Mouse (Mus musculus) MEL (cell line): Measurements from ENCODE around the gene Cd82. TPM values are rescaled to one million over a fixed set of nuclear protein-coding genes. Genes with fewer than 3 reads are reported as not detected.

Source experiments
- DNase-seq: peaks from one replicate; pipeline ENCODE4 v3.0.0; 2011; ENCODE audit warnings: low read depth, low spot score
- H3K27ac ChIP-seq: 2 replicates; pipeline ENCODE4 v1.5.1; 2012; ENCODE audit warnings: low read depth, mild to moderate bottlenecking, control low read depth, low read length, moderate library complexity; ENCODE audit not compliant: control insufficient read depth
- H3K27me3 ChIP-seq, 2 experiments: fragments of 150-350 bp in 1 of 2; sonication (generic) in 1 of 2; 2 replicates each; pipeline ENCODE4 v1.6.1; 2012; ENCODE audit warnings: low read length in 2 of 2, mild to moderate bottlenecking in 2 of 2, improper control_type of control experiment in 1 of 2, moderate library complexity in 1 of 2; ENCODE audit not compliant: insufficient read depth in 2 of 2, control insufficient read depth in 1 of 2
- H3K36me3 ChIP-seq, 2 experiments: 2 replicates each; pipeline ENCODE4 v1.6.1; 2012 to 2014; ENCODE audit warnings: low read length in 2 of 2, improper control_type of control experiment in 1 of 2, inconsistent platforms in 1 of 2, mild to moderate bottlenecking in 1 of 2; ENCODE audit not compliant: insufficient read depth in 2 of 2, control insufficient read depth in 1 of 2
- H3K4me1 ChIP-seq, 2 experiments: fragments of 150-350 bp in 1 of 2; sonication (generic) in 1 of 2; 2 replicates each; pipeline ENCODE4 v1.6.1; 2012; ENCODE audit warnings: low read length in 2 of 2, improper control_type of control experiment in 1 of 2, mild to moderate bottlenecking in 1 of 2; ENCODE audit not compliant: insufficient read depth in 2 of 2, control insufficient read depth in 1 of 2
- H3K4me3 ChIP-seq, 2 experiments: fragments of 150-350 bp in 1 of 2; sonication (generic) in 1 of 2; 2 replicates each; pipeline ENCODE4 v1.5.1; 2012; ENCODE audit warnings: low read depth in 2 of 2, low read length in 2 of 2, mild to moderate bottlenecking in 2 of 2, moderate library complexity in 2 of 2, control low read depth in 1 of 2, improper control_type of control experiment in 1 of 2; ENCODE audit not compliant: control insufficient read depth in 1 of 2, insufficient read depth in 1 of 2
- H3K79me2 ChIP-seq: 2 replicates; pipeline ENCODE4 v1.6.1; 2012; ENCODE audit warnings: mild to moderate bottlenecking, low read length, moderate library complexity; ENCODE audit not compliant: control insufficient read depth, poor library complexity, insufficient read depth
- H3K9ac ChIP-seq: 2 replicates; pipeline ENCODE4 v1.6.1; 2012; ENCODE audit warnings: low read depth, mild to moderate bottlenecking, control low read depth, low read length, moderate library complexity; ENCODE audit not compliant: control insufficient read depth, poor library complexity, severe bottlenecking
- H3K9me3 ChIP-seq: fragments of 150-350 bp; sonication (generic); replicated peaks from 2 replicates; pipeline ENCODE4 v1.6.1; 2012; ENCODE audit warnings: mild to moderate bottlenecking, low read length, improper control_type of control experiment, moderate library complexity; ENCODE audit not compliant: insufficient read depth
- ELF1 ChIP-seq: IDR thresholded peaks from 2 replicates; pipeline ENCODE4 v1.6.1; 2014; ENCODE audit warnings: low read depth, mild to moderate bottlenecking, inconsistent platforms, low read length, improper control_type of control experiment, moderate library complexity
- ETS1 ChIP-seq: IDR thresholded peaks from 2 replicates; pipeline ENCODE4 v1.6.1; 2012; ENCODE audit warnings: low read depth, mild to moderate bottlenecking, inconsistent platforms, low read length, improper control_type of control experiment, moderate library complexity
- GABPA ChIP-seq: IDR thresholded peaks from 2 replicates; pipeline ENCODE4 v1.6.1; 2012; ENCODE audit warnings: low read depth, mild to moderate bottlenecking, inconsistent platforms, low read length, improper control_type of control experiment, moderate library complexity
- GATA1 ChIP-seq: IDR thresholded peaks from 2 replicates; pipeline ENCODE4 v1.6.1; 2011; ENCODE audit warnings: low read depth, low read length, improper control_type of control experiment
- HCFC1 ChIP-seq: IDR thresholded peaks from 2 replicates; pipeline ENCODE4 v1.6.1; 2012; ENCODE audit warnings: low read depth, mild to moderate bottlenecking, inconsistent platforms, low read length, improper control_type of control experiment, moderate library complexity
- MAX ChIP-seq: IDR thresholded peaks from 2 replicates; pipeline ENCODE4 v1.6.1; 2011; ENCODE audit warnings: low read length, improper control_type of control experiment
- MYB ChIP-seq: IDR thresholded peaks from 2 replicates; pipeline ENCODE4 v1.6.1; 2011; ENCODE audit warnings: mild to moderate bottlenecking, low read depth, low read length, improper control_type of control experiment
- NRF1 ChIP-seq: IDR thresholded peaks from 2 replicates; pipeline ENCODE4 v1.6.1; 2014; ENCODE audit warnings: low read depth, mild to moderate bottlenecking, inconsistent platforms, low read length, improper control_type of control experiment, moderate library complexity; ENCODE audit not compliant: poor library complexity, insufficient read depth, severe bottlenecking
- POLR2A ChIP-seq, 2 experiments: IDR thresholded peaks; 2 replicates each; pipeline ENCODE4 v1.6.1; 2011 to 2012; ENCODE audit warnings: low read length in 2 of 2, mild to moderate bottlenecking in 2 of 2, control low read depth in 1 of 2, improper control_type of control experiment in 1 of 2, low read depth in 1 of 2, moderate library complexity in 1 of 2; ENCODE audit not compliant: control insufficient read depth in 1 of 2, insufficient read depth in 1 of 2, poor library complexity in 1 of 2
- TAL1 ChIP-seq: IDR thresholded peaks from 2 replicates; pipeline ENCODE4 v1.6.1; 2012; ENCODE audit warnings: mild to moderate bottlenecking, inconsistent platforms, low read length, moderate library complexity, mixed read lengths
- ZC3H11A ChIP-seq: IDR thresholded peaks from 2 replicates; pipeline ENCODE4 v1.6.1; 2012; ENCODE audit warnings: low read depth, mild to moderate bottlenecking, inconsistent platforms, low read length, improper control_type of control experiment
- ZMIZ1 ChIP-seq: IDR thresholded peaks from 2 replicates; pipeline ENCODE4 v1.6.1; 2012; ENCODE audit warnings: low read depth, mild to moderate bottlenecking, inconsistent platforms, low read length, improper control_type of control experiment, moderate library complexity
- polyA plus RNA-seq, 2 experiments: library from polyadenylated mRNA; stranded (reverse) in 1 of 2; unstranded in 1 of 2; fragments of >175 nt in 1 of 2; fragments of >200 nt in 1 of 2; gene quantifications; 2 replicates each; pipeline versions ENCODE4 v1.2.1 to v1.2.4; 2012; ENCODE audit warnings: low replicate concordance in 2 of 2, low read depth in 1 of 2; ENCODE audit not compliant: insufficient read length in 2 of 2, insufficient read depth in 1 of 2, missing spikeins in 1 of 2
- total RNA-seq: library from RNA; depleted of rRNA; stranded (reverse); fragments of 300-350 nt; gene quantifications from 2 replicates; pipeline ENCODE4 v1.2.3, GENCODE M21; 2012

The Cd82 gene
- total and polyA plus RNA-seq, 3 experiments, result 37.6 to 59.7 TPM; not detected in 1

DNA sequence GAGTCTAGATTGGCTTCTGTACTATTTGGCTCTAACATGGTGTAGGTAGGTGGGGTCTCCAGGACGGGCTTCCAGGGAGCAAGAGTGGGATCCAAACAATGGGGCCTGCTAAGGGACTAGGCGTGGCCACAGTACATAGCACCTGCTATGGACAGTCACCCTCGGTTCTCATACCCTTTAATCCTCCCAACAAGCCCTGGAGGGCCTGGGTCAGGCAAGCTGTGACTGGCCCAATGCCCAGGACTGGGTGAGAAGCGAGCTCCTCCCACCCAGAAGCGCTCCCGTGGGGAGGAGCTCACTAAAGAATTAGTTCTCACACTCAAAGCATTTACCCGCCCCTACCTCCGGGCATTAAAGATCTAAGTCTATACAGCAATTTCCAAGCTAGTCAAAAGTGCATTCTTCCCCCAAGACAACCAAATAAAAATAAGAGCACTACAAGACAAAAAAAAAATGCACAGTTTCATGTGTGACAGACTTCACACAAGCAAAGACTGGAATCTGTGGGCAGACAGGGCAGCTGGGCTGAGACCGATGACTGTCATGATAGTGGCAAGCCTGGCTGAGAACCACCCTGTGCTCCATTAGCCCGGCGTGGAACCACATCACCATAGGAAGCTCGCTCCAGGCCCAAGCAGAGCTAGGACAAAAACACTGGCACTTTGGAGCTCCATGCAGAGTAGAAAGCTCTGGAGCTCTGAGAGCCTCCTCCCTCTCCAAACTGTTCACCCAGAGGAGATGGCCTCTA, 23.0 kb downstream of the Cd82 start:
- no peak for DNase-seq
- Histone ChIP-seq H3K4me1 (no peaks in the 10 kb centered on the region), H3K9me3 (no peaks in the 10 kb centered on the region), H3K36me3 (no peaks in the 10 kb centered on the region; a peak in 1 of 4 replicates), H3K27me3 (no peaks in the 10 kb centered on the region), H3K27ac (no peak overlapping the region), H3K79me2 (no peaks in the 10 kb centered on the region), H3K4me3 (no peak overlapping the region), H3K9ac (no peak overlapping the region)
- TF ChIP-seq ETS1 (no peak), TAL1 (no peak), GATA1 (no peak), POLR2A (IDR thresholded peaks at IDR 0.05; ENCODE audit: control insufficient read depth in 1 of 2, insufficient read depth in 1 of 2, low read depth in 1 of 2, low read length in 2 of 2, poor library complexity in 1 of 2) (no peak), MYB (no peak), ZMIZ1 (no peak), GABPA (no peak), MAX (no peak), NRF1 (no peak)

DNA sequence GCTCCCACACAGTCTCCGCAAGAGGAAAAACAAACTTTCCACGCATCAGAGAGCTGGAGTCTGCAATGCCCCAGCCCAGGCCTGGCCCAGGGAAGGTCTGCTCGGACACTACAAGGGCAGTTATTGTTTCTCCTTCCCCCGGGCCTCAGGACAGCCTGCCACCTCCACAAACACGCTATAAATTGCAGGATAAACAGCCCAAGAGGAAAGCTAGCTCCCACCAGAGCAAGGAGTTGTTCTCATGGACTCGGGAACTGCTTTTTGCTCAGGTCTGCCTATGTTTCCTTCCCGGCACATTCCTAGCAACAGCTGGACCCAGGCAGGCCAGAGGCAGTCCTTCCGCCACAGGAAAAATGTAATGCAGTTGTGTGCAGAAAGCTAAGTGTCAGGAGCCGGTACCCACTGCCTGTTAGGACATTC, 23.6 kb downstream of the Cd82 start:
- no peak overlapping the region for H3K9ac ChIP-seq
- no peaks in the 10 kb centered on the region for H3K27me3 ChIP-seq
- no peak for TF ChIP-seq ZC3H11A
- no peak for TF ChIP-seq MAX
- peaks cover 0 to 1% of the 10 kb centered on the region in 2 experiments; a peak in 1 of 4 replicates for H3K36me3 ChIP-seq
- no peak overlapping the region for H3K27ac ChIP-seq
- H3K79me2 ChIP-seq, result no peaks in the 10 kb centered on the region
- no peaks in the 10 kb centered on the region for H3K4me1 ChIP-seq
- DNase-seq, result no peak
- H3K4me3 ChIP-seq, result no peak overlapping the region
- H3K9me3 ChIP-seq, result no peaks in the 10 kb centered on the region

DNA sequence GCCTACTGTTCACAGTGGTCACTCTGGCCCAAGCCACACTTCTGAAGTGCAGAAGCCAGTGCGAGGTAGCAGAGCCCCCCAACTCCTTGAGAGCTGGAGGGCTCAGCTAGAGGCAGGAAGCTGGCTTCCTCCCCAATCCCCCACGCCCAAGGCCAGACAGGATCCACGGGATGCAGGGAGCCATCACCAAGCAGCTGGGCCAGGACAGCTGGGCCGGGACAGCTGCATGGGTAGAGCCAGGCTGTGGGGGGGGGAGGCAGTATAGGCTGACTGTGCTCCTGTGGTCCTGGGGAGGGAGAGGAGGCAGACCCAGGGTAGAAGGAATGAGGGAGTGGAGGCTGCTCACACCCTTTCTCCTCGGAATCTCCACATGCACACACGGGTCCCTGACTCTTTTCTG, 24.6 kb downstream of the Cd82 start:
- no peak overlapping the region for H3K4me3 ChIP-seq
- no peak for DNase-seq
- no peak overlapping the region for H3K27ac ChIP-seq
- no peak for TF ChIP-seq ZMIZ1
- TF ChIP-seq HCFC1, result no peak
- no peak for TF ChIP-seq ELF1
- TF ChIP-seq TAL1, result no peak
- H3K36me3 ChIP-seq, result peaks cover 0 to 1% of the 10 kb centered on the region in 2 experiments; a peak in 1 of 4 replicates
- no peaks in the 10 kb centered on the region for H3K9me3 ChIP-seq
- H3K4me1 ChIP-seq, result no peaks in the 10 kb centered on the region
- H3K27me3 ChIP-seq, result no peaks in the 10 kb centered on the region
- no peaks in the 10 kb centered on the region for H3K79me2 ChIP-seq
- no peak overlapping the region for H3K9ac ChIP-seq
